Mouse (Mus musculus): ENCODE measurements around the gene Gcgr.
A peak's percentile ranks its signal among the peaks of the same experiment; 100 is the strongest.

DNA sequence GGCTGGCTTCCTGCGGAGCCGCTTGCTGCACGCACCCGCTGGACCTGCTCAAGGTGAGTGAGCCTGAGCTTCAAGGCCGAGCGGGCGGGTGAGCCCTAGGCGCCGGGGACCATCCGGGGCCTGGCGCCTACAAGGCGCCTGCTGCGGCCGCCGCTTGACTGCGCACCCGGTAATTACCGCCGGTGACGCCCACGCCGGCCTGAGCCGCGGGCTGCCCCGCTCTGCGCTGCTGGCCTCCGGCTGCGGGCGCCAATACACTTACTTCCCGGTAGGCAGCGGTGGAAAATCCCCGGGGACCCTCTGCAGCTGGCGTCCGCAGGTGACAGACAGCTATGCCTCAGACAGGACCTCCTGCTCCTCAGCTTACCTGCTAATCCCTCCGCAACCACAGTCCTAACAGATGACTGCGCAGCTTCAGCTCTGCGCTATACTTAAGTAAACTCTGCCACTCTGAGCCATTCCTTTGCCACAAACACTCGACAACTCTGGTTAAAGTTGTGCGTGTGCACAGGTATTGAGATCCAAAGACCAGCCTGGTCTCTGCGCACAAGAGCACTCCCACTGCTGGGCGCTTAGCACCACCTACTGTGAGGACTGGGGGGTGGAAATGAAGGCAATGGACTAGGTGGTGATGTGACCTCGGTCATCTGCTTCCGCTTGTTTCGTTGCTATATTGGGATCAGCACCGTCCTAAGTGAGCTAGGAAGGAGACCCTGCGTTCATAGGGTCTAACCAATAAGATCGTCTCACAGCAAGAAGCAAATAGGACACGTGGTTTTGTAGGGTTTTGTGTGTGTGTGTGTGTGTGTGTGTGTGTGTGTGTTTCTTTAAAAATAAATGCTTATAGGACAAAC, 38.2 kb upstream of the Gcgr start:
- TF ChIP-seq TAL1 (IDR thresholded peaks at IDR 0.05; ENCODE audit: low read length) (no peak), GABPA (IDR thresholded peaks at IDR 0.05; ENCODE audit: low read depth, low read length) (no peak), MYC (IDR thresholded peaks at IDR 0.05; ENCODE audit: low read depth, low read length) (peak; percentile 92), SMC3 (IDR thresholded peaks at IDR 0.05; ENCODE audit: low read depth, low read length) (peak; percentile 26), ZNF384 (IDR thresholded peaks at IDR 0.05; ENCODE audit: low read depth, low read length) (no peak), CTCF (IDR thresholded peaks at IDR 0.05 in 2 of 3, conservative IDR thresholded peaks at IDR 0.05 in 1 of 3; ENCODE audit: control insufficient read depth in 1 of 3, insufficient read depth in 1 of 3, low read depth in 2 of 3, low read length in 3 of 3, poor library complexity in 1 of 3, severe bottlenecking in 1 of 3) (peak; percentile 12 to 35 (median 14); a peak in 3 of 6 replicates), EP300 (IDR thresholded peaks at IDR 0.05; ENCODE audit: low read depth in 1 of 2, low read length in 2 of 2) (no peak; a peak in 1 of 4 replicates), CHD2 (IDR thresholded peaks at IDR 0.05; ENCODE audit: low read length) (no peak; the same call in 1 of the 2 replicates), POLR2AphosphoS2 (IDR thresholded peaks at IDR 0.05; ENCODE audit: low read length) (no peak), POLR2A (IDR thresholded peaks at IDR 0.05; ENCODE audit: control insufficient read depth in 1 of 2, insufficient read depth in 1 of 2, low read depth in 1 of 2, low read length in 2 of 2, poor library complexity in 1 of 2) (no peak), CHD1 (IDR thresholded peaks at IDR 0.05; ENCODE audit: low read depth, low read length) (no peak; the same call in 1 of the 2 replicates), USF1 (IDR thresholded peaks at IDR 0.05; ENCODE audit: low read depth, low read length) (peak; percentile 88), TBP (IDR thresholded peaks at IDR 0.05; ENCODE audit: low read depth, low read length) (peak; percentile 67)

Measured in MEL (cell line).